Mouse (Mus musculus): ENCODE results near the gene Plppr5. TPM values are rescaled to one million over a fixed set of nuclear protein-coding genes. Genes with fewer than 3 reads are reported as not detected.

The Plppr5 gene
- total RNA-seq, 2 experiments from 2014 or later, result 0.26 to 0.56 TPM

- no peak for DNase-seq
These were observed 121.7 kb downstream of the Plppr5 start for GRCm38 (mm10) chr3:117696350-117696749.

- no peak for DNase-seq
These were observed 134.2 kb downstream of the Plppr5 start for GRCm38 (mm10) chr3:117708788-117709187.

GRCm38 (mm10) chr3:117716534-117717280 lies 142.1 kb downstream of the Plppr5 start:
- DNase-seq, result no peak

- no peak for DNase-seq
These were observed 148.8 kb downstream of the Plppr5 start for GRCm38 (mm10) chr3:117723390-117723789.

- no peak for DNase-seq
These were observed 149.9 kb downstream of the Plppr5 start for GRCm38 (mm10) chr3:117724521-117724920.

- DNase-seq, result no peak
These were observed 150.9 kb downstream of the Plppr5 start for GRCm38 (mm10) chr3:117725501-117725900.

GRCm38 (mm10) chr3:117728136-117728535 lies 153.5 kb downstream of the Plppr5 start:
- DNase-seq, result no peak

GRCm38 (mm10) chr3:117729121-117730072 lies 154.8 kb downstream of the Plppr5 start:
- no peak for DNase-seq

- DNase-seq, result no peak
These were observed 156.9 kb downstream of the Plppr5 start for GRCm38 (mm10) chr3:117731545-117731944.

GRCm38 (mm10) chr3:117732661-117733060 lies 158.0 kb downstream of the Plppr5 start:
- DNase-seq, result no peak

Other genes with a start within 250 kb of the Plppr5 start
- gene Plppr4, start 214.0 kb upstream of the Plppr5 start, total RNA-seq (2021), result under 1 TPM; 0.53 to 0.56 TPM